Mouse (Mus musculus): ENCODE measurements around the gene Tnfrsf26. TPM values are rescaled to one million over a fixed set of nuclear protein-coding genes. Genes with fewer than 3 reads are reported as not detected.
"Not testable (repeated sequence)": the region's sequence is repeated elsewhere in the genome, so short reads cannot be mapped to it uniquely, and the experiment has no call there.

The Tnfrsf26 gene
- polyA plus RNA-seq (2014; fragmentation: Nextera tagmentation; extraction: Ambion mirVana) = 0.17 and 0.33 TPM in 2 replicates

- no peak for ATAC-seq (ENCODE audit: low FRiP score)
- Histone ChIP-seq H3K9me3 (ENCODE audit: control insufficient read depth, low read length) (no peaks in the 10 kb centered on the region), H3K4me1 (replicated peaks; ENCODE audit: control insufficient read depth, insufficient read depth, low read length) (no peaks in the 10 kb centered on the region), H3K4me2 (replicated peaks) (no peak within 1 kb of the TSS), H3K27me3 (ENCODE audit: control insufficient read depth, insufficient read depth, low read length) (no peaks in the 10 kb centered on the region), H3K9ac (no peak within 1 kb of the TSS), H3K27ac (no peak within 1 kb of the TSS), H3K36me3 (replicated peaks; ENCODE audit: control insufficient read depth, insufficient read depth) (no peaks in the 10 kb centered on the region), H3K4me3 (replicated peaks; ENCODE audit: low read length) (no peak within 1 kb of the TSS)
- no peak for DNase-seq (ENCODE audit: low spot score)
- WGBS = 88% methylated on average over 1 of the region's 1 CpGs
These were observed at the start of gene Tnfrsf26 for GRCm38 (mm10) chr7:143628540-143628939. Gene Tnfrsf26 (minus strand): TSS chr7:143628722.

GRCm38 (mm10) chr7:143666427-143667311 lies 38.1 kb upstream of the Tnfrsf26 start:
- no peak for ATAC-seq (ENCODE audit: low FRiP score)
- Histone ChIP-seq H3K4me1 (replicated peaks; ENCODE audit: control insufficient read depth, insufficient read depth, low read length) (no peaks in the 10 kb centered on the region), H3K4me3 (replicated peaks; ENCODE audit: low read length) (no peak overlapping the region)

GRCm38 (mm10) chr7:143663470-143663869 lies 34.9 kb upstream of the Tnfrsf26 start:
- Histone ChIP-seq H3K36me3 (replicated peaks; ENCODE audit: control insufficient read depth, insufficient read depth) (no peaks in the 10 kb centered on the region), H3K9me3 (ENCODE audit: control insufficient read depth, low read length) (no peaks in the 10 kb centered on the region), H3K27me3 (ENCODE audit: control insufficient read depth, insufficient read depth, low read length) (no peaks in the 10 kb centered on the region), H3K4me3 (replicated peaks; ENCODE audit: low read length) (no peak overlapping the region), H3K4me2 (replicated peaks) (no peak overlapping the region), H3K9ac (no peak overlapping the region), H3K4me1 (replicated peaks; ENCODE audit: control insufficient read depth, insufficient read depth, low read length) (no peaks in the 10 kb centered on the region), H3K27ac (no peak overlapping the region)
- DNase-seq (ENCODE audit: low spot score) = no peak
- ATAC-seq (ENCODE audit: low FRiP score) = no peak
- WGBS = 86% methylated on average over 2 of the region's 2 CpGs

More at GRCm38 (mm10) chr7:143666427-143667311, 38.1 kb upstream of the Tnfrsf26 start:
- H3K36me3 ChIP-seq (replicated peaks; ENCODE audit: control insufficient read depth, insufficient read depth) = no peaks in the 10 kb centered on the region
- H3K27ac ChIP-seq = no peak overlapping the region
- H3K4me2 ChIP-seq (replicated peaks) = no peak overlapping the region
- H3K9ac ChIP-seq = no peak overlapping the region
- no peaks in the 10 kb centered on the region for H3K27me3 ChIP-seq (ENCODE audit: control insufficient read depth, insufficient read depth, low read length)
- no peaks in the 10 kb centered on the region for H3K9me3 ChIP-seq (ENCODE audit: control insufficient read depth, low read length)
- no peak for DNase-seq (ENCODE audit: low spot score)

- no peaks in the 10 kb centered on the region for H3K27me3 ChIP-seq (ENCODE audit: control insufficient read depth, insufficient read depth, low read length)
These were observed 32.3 kb upstream of the Tnfrsf26 start for GRCm38 (mm10) chr7:143660797-143661196.

GRCm38 (mm10) chr7:143649769-143650346 lies 21.3 kb upstream of the Tnfrsf26 start:
- H3K27me3 ChIP-seq (ENCODE audit: control insufficient read depth, insufficient read depth, low read length); ATAC-seq (ENCODE audit: low FRiP score); DNase-seq (ENCODE audit: low spot score); H3K36me3 ChIP-seq (replicated peaks; ENCODE audit: control insufficient read depth, insufficient read depth); H3K27ac ChIP-seq; H3K4me1 ChIP-seq (replicated peaks; ENCODE audit: control insufficient read depth, insufficient read depth, low read length); H3K9me3 ChIP-seq (ENCODE audit: control insufficient read depth, low read length): not testable (repeated sequence)
- H3K4me3 ChIP-seq (replicated peaks; ENCODE audit: low read length) = peak overlapping the region; percentile 69
- H3K4me2 ChIP-seq (replicated peaks) = peak overlapping the region; percentile 92
- peak overlapping the region; percentile 71; the same call in 1 of the 2 replicates for H3K9ac ChIP-seq
- 55% methylated on average over 10 of the region's 10 CpGs for WGBS

More at GRCm38 (mm10) chr7:143660797-143661196, 32.3 kb upstream of the Tnfrsf26 start:
- H3K9ac ChIP-seq = no peak overlapping the region
- ATAC-seq (ENCODE audit: low FRiP score) (no peak), DNase-seq (ENCODE audit: low spot score) (no peak)
- no peak overlapping the region for H3K4me3 ChIP-seq (replicated peaks; ENCODE audit: low read length)
- H3K4me1 ChIP-seq (replicated peaks; ENCODE audit: control insufficient read depth, insufficient read depth, low read length) = no peaks in the 10 kb centered on the region
- no peaks in the 10 kb centered on the region for H3K36me3 ChIP-seq (replicated peaks; ENCODE audit: control insufficient read depth, insufficient read depth)
- H3K4me2 ChIP-seq (replicated peaks) = no peak overlapping the region
- H3K9me3 ChIP-seq (ENCODE audit: control insufficient read depth, low read length) = no peaks in the 10 kb centered on the region
- H3K27ac ChIP-seq = no peak overlapping the region

GRCm38 (mm10) chr7:143649034-143649768 lies 20.7 kb upstream of the Tnfrsf26 start, which contains the start of gene Tnfrsf22:
Gene Tnfrsf22 (minus strand): TSS chr7:143649661.
- Histone ChIP-seq H3K27me3 (ENCODE audit: control insufficient read depth, insufficient read depth, low read length) (no peaks in the 10 kb centered on the region), H3K9ac (peak within 1 kb of the TSS; percentile 71), H3K27ac (no peak within 1 kb of the TSS), H3K9me3 (ENCODE audit: control insufficient read depth, low read length) (0 out of 2 replicates have a peak, but pooled peaks cover 5% of the 10 kb centered on the region), H3K36me3 (replicated peaks; ENCODE audit: control insufficient read depth, insufficient read depth) (no peaks in the 10 kb centered on the region), H3K4me3 (replicated peaks; ENCODE audit: low read length) (peak within 1 kb of the TSS; percentile 69), H3K4me1 (replicated peaks; ENCODE audit: control insufficient read depth, insufficient read depth, low read length) (no peaks in the 10 kb centered on the region), H3K4me2 (replicated peaks) (peak within 1 kb of the TSS; percentile 92)
- 4% methylated on average over 39 of the region's 39 CpGs for WGBS
- ATAC-seq (ENCODE audit: low FRiP score) (peak; percentile 96), DNase-seq (ENCODE audit: low spot score) (peak; percentile 82)

GRCm38 (mm10) chr7:143643949-143644348 lies 15.4 kb upstream of the Tnfrsf26 start:
- DNase-seq (ENCODE audit: low spot score); H3K9ac ChIP-seq; H3K36me3 ChIP-seq (replicated peaks; ENCODE audit: control insufficient read depth, insufficient read depth); H3K9me3 ChIP-seq (ENCODE audit: control insufficient read depth, low read length); H3K27me3 ChIP-seq (ENCODE audit: control insufficient read depth, insufficient read depth, low read length); H3K4me1 ChIP-seq (replicated peaks; ENCODE audit: control insufficient read depth, insufficient read depth, low read length); ATAC-seq (ENCODE audit: low FRiP score); H3K4me3 ChIP-seq (replicated peaks; ENCODE audit: low read length); H3K4me2 ChIP-seq (replicated peaks); H3K27ac ChIP-seq: not testable (repeated sequence)
- 96% methylated on average over 2 of the region's 2 CpGs for WGBS

- ATAC-seq (ENCODE audit: low FRiP score) (no peak), DNase-seq (ENCODE audit: low spot score) (no peak)
- Histone ChIP-seq H3K9ac (no peak overlapping the region), H3K36me3 (replicated peaks; ENCODE audit: control insufficient read depth, insufficient read depth) (no peaks in the 10 kb centered on the region), H3K4me2 (replicated peaks) (no peak overlapping the region), H3K27me3 (ENCODE audit: control insufficient read depth, insufficient read depth, low read length) (no peaks in the 10 kb centered on the region), H3K4me3 (replicated peaks; ENCODE audit: low read length) (no peak overlapping the region), H3K4me1 (replicated peaks; ENCODE audit: control insufficient read depth, insufficient read depth, low read length) (no peaks in the 10 kb centered on the region), H3K27ac (no peak overlapping the region), H3K9me3 (ENCODE audit: control insufficient read depth, low read length) (no peaks in the 10 kb centered on the region)
- 94% methylated on average over 1 of the region's 1 CpGs for WGBS
These were observed 8.2 kb upstream of the Tnfrsf26 start for GRCm38 (mm10) chr7:143636674-143637073.

- WGBS = 70% methylated on average over 2 of the region's 2 CpGs
- ATAC-seq (ENCODE audit: low FRiP score) = no peak
- no peaks in the 10 kb centered on the region for H3K9me3 ChIP-seq (ENCODE audit: control insufficient read depth, low read length)
- DNase-seq (ENCODE audit: low spot score) = no peak
- H3K27ac ChIP-seq = no peak overlapping the region
- no peaks in the 10 kb centered on the region for H3K27me3 ChIP-seq (ENCODE audit: control insufficient read depth, insufficient read depth, low read length)
- H3K4me2 ChIP-seq (replicated peaks) = no peak overlapping the region
- no peak overlapping the region for H3K4me3 ChIP-seq (replicated peaks; ENCODE audit: low read length)
- H3K9ac ChIP-seq = no peak overlapping the region
- H3K36me3 ChIP-seq (replicated peaks; ENCODE audit: control insufficient read depth, insufficient read depth) = no peaks in the 10 kb centered on the region
- no peaks in the 10 kb centered on the region for H3K4me1 ChIP-seq (replicated peaks; ENCODE audit: control insufficient read depth, insufficient read depth, low read length)
These were observed 3.0 kb upstream of the Tnfrsf26 start for GRCm38 (mm10) chr7:143631503-143631902.
